Mouse (Mus musculus): ENCODE results near the gene Grik1. TPM values are rescaled to one million over a fixed set of nuclear protein-coding genes. Genes with fewer than 3 reads are reported as not detected.

Gene Grik1
- polyA plus RNA-seq, 1 experiment from 2014 or later = 0.59 TPM

- H3K9ac ChIP-seq = no peak overlapping the region
- WGBS = 73% methylated on average over 10 of the region's 10 CpGs
- no peaks in the 10 kb centered on the region for H3K27me3 ChIP-seq (replicated peaks)
- no peaks in the 10 kb centered on the region for H3K9me3 ChIP-seq (replicated peaks)
- H3K4me2 ChIP-seq = no peak overlapping the region
- H3K36me3 ChIP-seq = no peaks in the 10 kb centered on the region
- ATAC-seq (ENCODE audit: insufficient number of reproducible peaks, low FRiP score) = no peak
- H3K27ac ChIP-seq (ENCODE audit: poor library complexity, severe bottlenecking) = no peak overlapping the region
- no peak overlapping the region for H3K4me3 ChIP-seq
- H3K4me1 ChIP-seq (replicated peaks) = no peaks in the 10 kb centered on the region
Measured at GRCm38 (mm10) chr16:88048121-88048520, 241.9 kb downstream of the Grik1 start.

DNA sequence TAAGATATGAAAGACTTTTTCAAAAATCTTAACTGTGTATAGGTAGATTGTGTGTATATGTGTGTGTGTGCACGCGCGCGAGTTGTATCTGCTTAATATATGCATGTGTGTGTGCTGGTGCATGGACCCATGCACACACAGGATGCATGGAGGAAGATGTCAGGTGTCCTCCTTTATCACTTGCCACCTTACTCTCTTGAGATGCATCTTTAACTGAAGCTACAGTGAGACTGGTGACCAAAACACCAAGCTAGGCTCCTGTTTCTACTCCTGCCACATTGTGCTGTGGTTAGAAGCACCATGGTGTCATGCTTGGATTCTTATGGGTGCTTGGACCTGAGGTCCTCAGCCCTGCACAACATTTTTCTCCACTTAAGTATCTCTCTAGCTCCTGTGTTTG lies 245.7 kb downstream of the Grik1 start:
- no peak overlapping the region for H3K9ac ChIP-seq
- ATAC-seq (ENCODE audit: insufficient number of reproducible peaks, low FRiP score) = no peak
- no peaks in the 10 kb centered on the region for H3K9me3 ChIP-seq (replicated peaks)
- no peaks in the 10 kb centered on the region for H3K27me3 ChIP-seq (replicated peaks)
- H3K27ac ChIP-seq (ENCODE audit: poor library complexity, severe bottlenecking) = no peak overlapping the region
- no peak overlapping the region for H3K4me2 ChIP-seq
- H3K36me3 ChIP-seq = no peaks in the 10 kb centered on the region
- no peak overlapping the region for H3K4me3 ChIP-seq
- WGBS = 90% methylated on average over 4 of the region's 4 CpGs
- no peaks in the 10 kb centered on the region for H3K4me1 ChIP-seq (replicated peaks)

DNA sequence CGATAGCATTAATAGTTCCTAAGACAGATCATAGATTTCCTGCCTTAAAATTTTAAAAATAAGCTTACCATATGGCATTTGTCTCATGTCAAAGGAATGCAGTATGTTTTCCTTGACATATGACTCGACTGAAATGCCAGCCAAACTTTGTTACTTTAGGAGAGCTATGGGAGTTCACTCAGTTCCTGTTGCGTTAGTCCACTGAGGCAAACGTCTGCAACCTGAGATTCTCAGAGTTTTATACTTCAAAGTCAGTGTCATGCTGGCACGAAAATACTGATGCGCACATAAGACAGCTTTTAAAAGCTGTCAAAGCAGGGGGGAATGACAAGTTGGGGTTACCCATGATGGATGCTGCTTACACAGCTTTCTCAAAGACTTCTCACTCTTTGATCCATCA lies 247.6 kb downstream of the Grik1 start:
- no peak for ATAC-seq (ENCODE audit: insufficient number of reproducible peaks, low FRiP score)

DNA sequence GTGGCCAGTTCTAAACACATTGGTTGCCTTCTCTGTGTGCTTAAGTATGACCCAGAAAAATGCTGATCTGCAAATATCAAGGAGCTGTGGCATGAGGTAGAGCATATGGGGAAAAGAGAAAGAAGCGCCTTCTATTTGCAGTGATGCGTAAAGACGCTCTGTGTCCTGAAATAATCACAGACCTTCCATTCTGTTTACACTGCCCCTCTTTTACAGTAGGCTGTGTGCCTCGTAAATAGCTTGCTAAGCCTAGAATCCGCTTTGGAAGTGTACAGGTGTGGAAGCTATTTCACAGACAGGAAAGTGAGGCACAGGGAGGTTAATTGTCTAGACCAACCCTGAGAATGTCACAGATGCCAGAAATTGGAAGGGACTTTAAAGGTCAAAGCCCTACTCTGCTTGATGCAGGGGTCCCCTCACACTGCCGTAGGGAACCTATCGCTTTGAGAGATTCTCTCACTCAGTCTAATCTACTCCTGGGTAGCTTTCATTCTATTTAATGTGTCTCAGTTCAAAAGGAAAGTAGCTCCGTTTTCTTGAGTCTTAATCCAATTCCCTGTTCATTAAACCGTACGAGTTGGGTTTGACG lies 251.5 kb downstream of the Grik1 start:
- Histone ChIP-seq H3K4me3 (no peak overlapping the region), H3K9ac (no peak overlapping the region), H3K36me3 (no peaks in the 10 kb centered on the region), H3K9me3 (replicated peaks) (no peaks in the 10 kb centered on the region), H3K4me2 (no peak overlapping the region), H3K27me3 (replicated peaks) (no peaks in the 10 kb centered on the region), H3K27ac (ENCODE audit: poor library complexity, severe bottlenecking) (no peak overlapping the region), H3K4me1 (replicated peaks) (no peaks in the 10 kb centered on the region)
- no peak for ATAC-seq (ENCODE audit: insufficient number of reproducible peaks, low FRiP score)
- 80% methylated on average over 11 of the region's 11 CpGs for WGBS

More for the DNA sequence above, 247.6 kb downstream of the Grik1 start:
- H3K9me3 ChIP-seq (replicated peaks) = no peaks in the 10 kb centered on the region
- WGBS = 48% methylated on average over 6 of the region's 6 CpGs
- H3K27ac ChIP-seq (ENCODE audit: poor library complexity, severe bottlenecking) = no peak overlapping the region
- no peak overlapping the region for H3K4me2 ChIP-seq
- no peaks in the 10 kb centered on the region for H3K36me3 ChIP-seq
- H3K4me1 ChIP-seq (replicated peaks) = no peaks in the 10 kb centered on the region
- no peak overlapping the region for H3K9ac ChIP-seq
- no peaks in the 10 kb centered on the region for H3K27me3 ChIP-seq (replicated peaks)
- no peak overlapping the region for H3K4me3 ChIP-seq

- H3K36me3 ChIP-seq = no peaks in the 10 kb centered on the region
- no peak overlapping the region for H3K4me2 ChIP-seq
- H3K27me3 ChIP-seq (replicated peaks) = no peaks in the 10 kb centered on the region; the same call in 1 of the 2 replicates
- no peak for ATAC-seq (ENCODE audit: insufficient number of reproducible peaks, low FRiP score)
- no peak overlapping the region for H3K9ac ChIP-seq
- no peaks in the 10 kb centered on the region for H3K4me1 ChIP-seq (replicated peaks)
- no peaks in the 10 kb centered on the region for H3K9me3 ChIP-seq (replicated peaks)
- no peak overlapping the region for H3K27ac ChIP-seq (ENCODE audit: poor library complexity, severe bottlenecking)
- no peak overlapping the region for H3K4me3 ChIP-seq
- 56% methylated on average over 2 of the region's 2 CpGs for WGBS
Measured at GRCm38 (mm10) chr16:87988805-87989204, 301.3 kb downstream of the Grik1 start.

- no peak overlapping the region for H3K4me3 ChIP-seq
- no peak overlapping the region for H3K4me2 ChIP-seq
- H3K9me3 ChIP-seq (replicated peaks) = no peaks in the 10 kb centered on the region
- H3K27ac ChIP-seq (ENCODE audit: poor library complexity, severe bottlenecking) = no peak overlapping the region
- H3K9ac ChIP-seq = no peak overlapping the region
- ATAC-seq (ENCODE audit: insufficient number of reproducible peaks, low FRiP score) = no peak
- no peaks in the 10 kb centered on the region for H3K27me3 ChIP-seq (replicated peaks)
- no peaks in the 10 kb centered on the region for H3K4me1 ChIP-seq (replicated peaks)
- no peaks in the 10 kb centered on the region for H3K36me3 ChIP-seq
Measured at GRCm38 (mm10) chr16:87984201-87984870, 305.7 kb downstream of the Grik1 start.

DNA sequence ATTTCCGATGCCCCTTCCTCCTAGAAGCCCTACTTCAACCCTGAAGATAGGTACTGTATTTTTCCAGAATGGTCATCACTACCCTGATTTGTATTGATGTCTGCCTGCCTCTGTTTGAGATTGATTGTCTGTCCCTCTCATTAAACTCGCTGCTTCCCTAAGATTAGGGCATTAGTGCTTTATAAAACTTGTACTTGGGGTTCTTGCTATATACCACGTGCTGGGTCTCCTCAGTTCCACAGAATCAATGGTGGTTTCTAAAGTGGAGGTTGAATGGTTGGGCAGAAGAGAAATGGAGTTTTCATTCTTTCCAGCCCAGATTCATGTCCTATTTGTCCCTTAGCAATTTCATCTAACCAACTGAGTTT lies 316.0 kb downstream of the Grik1 start:
- WGBS = 66% methylated on average over 3 of the region's 3 CpGs
- no peak overlapping the region for H3K27ac ChIP-seq (ENCODE audit: poor library complexity, severe bottlenecking)
- ATAC-seq (ENCODE audit: insufficient number of reproducible peaks, low FRiP score) = no peak
- H3K36me3 ChIP-seq = no peaks in the 10 kb centered on the region
- no peaks in the 10 kb centered on the region for H3K4me1 ChIP-seq (replicated peaks)
- H3K9ac ChIP-seq = no peak overlapping the region
- no peak overlapping the region for H3K4me3 ChIP-seq
- H3K4me2 ChIP-seq = no peak overlapping the region
- H3K27me3 ChIP-seq (replicated peaks) = no peaks in the 10 kb centered on the region
- no peaks in the 10 kb centered on the region for H3K9me3 ChIP-seq (replicated peaks)

GRCm38 (mm10) chr16:87973394-87974075 lies 316.5 kb downstream of the Grik1 start:
- Histone ChIP-seq H3K9ac (no peak overlapping the region), H3K9me3 (replicated peaks) (no peaks in the 10 kb centered on the region), H3K4me2 (no peak overlapping the region), H3K4me1 (replicated peaks) (no peaks in the 10 kb centered on the region), H3K27ac (ENCODE audit: poor library complexity, severe bottlenecking) (no peak overlapping the region), H3K36me3 (no peaks in the 10 kb centered on the region), H3K27me3 (replicated peaks) (no peaks in the 10 kb centered on the region), H3K4me3 (no peak overlapping the region)
- no peak for ATAC-seq (ENCODE audit: insufficient number of reproducible peaks, low FRiP score)
- WGBS = 65% methylated on average over 2 of the region's 2 CpGs

DNA sequence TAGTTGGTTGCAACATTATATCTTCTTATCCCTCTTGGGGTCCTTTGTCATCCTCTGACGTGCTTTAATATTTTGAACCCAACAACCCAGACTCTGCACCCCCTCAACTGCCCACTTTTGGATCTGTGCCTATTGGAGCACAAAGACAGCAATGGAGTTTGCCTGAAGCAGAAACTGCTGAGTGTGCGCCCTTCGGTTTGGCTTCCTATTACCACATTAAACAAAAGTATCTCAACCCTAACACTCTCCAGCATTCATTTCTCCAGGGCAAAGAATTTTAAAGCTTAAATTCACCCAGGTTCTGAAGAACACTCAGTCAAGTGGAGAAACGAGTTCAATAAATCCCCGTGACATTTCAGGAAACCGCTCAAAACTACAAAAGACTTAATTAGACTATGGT lies 318.2 kb downstream of the Grik1 start:
- H3K4me2 ChIP-seq = no peak overlapping the region
- no peaks in the 10 kb centered on the region for H3K4me1 ChIP-seq (replicated peaks)
- no peak overlapping the region for H3K9ac ChIP-seq
- H3K4me3 ChIP-seq = no peak overlapping the region
- H3K9me3 ChIP-seq (replicated peaks) = no peaks in the 10 kb centered on the region
- H3K36me3 ChIP-seq = no peaks in the 10 kb centered on the region
- H3K27ac ChIP-seq (ENCODE audit: poor library complexity, severe bottlenecking) = no peak overlapping the region
- H3K27me3 ChIP-seq (replicated peaks) = no peaks in the 10 kb centered on the region
- ATAC-seq (ENCODE audit: insufficient number of reproducible peaks, low FRiP score) = no peak
- 83% methylated on average over 6 of the region's 6 CpGs for WGBS

DNA sequence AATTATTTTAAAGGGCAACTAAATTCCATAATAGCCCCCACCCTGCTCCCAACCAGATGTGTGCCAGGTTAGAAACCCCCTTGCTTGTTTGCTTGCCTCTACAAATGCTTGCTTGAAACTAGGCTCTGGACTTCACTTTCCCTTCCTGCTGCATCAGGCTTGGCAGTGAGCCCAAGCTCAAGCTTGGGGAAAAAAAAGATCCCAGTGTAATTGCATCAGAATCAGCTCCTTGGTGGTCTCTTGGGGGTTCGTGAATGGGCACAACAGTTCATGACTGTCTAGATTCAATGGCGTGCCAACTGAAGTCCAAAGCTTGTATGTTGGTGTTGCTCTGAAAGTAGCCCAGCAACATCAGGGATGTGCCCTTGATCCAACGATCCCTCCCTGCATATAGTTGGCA lies 320.1 kb downstream of the Grik1 start:
- whole genome bisulfite sequencing = 77% methylated on average over 3 of the region's 3 CpGs
- Histone ChIP-seq H3K27me3 (replicated peaks) (no peaks in the 10 kb centered on the region), H3K4me3 (no peak overlapping the region), H3K9me3 (replicated peaks) (no peaks in the 10 kb centered on the region), H3K9ac (no peak overlapping the region), H3K36me3 (no peaks in the 10 kb centered on the region), H3K4me1 (replicated peaks) (no peaks in the 10 kb centered on the region), H3K27ac (ENCODE audit: poor library complexity, severe bottlenecking) (no peak overlapping the region), H3K4me2 (no peak overlapping the region)
- ATAC-seq (ENCODE audit: insufficient number of reproducible peaks, low FRiP score) = no peak

- Histone ChIP-seq H3K4me1 (replicated peaks) (no peaks in the 10 kb centered on the region), H3K4me2 (no peak overlapping the region), H3K36me3 (no peaks in the 10 kb centered on the region), H3K9me3 (replicated peaks) (no peaks in the 10 kb centered on the region), H3K9ac (no peak overlapping the region), H3K27ac (ENCODE audit: poor library complexity, severe bottlenecking) (no peak overlapping the region), H3K4me3 (no peak overlapping the region), H3K27me3 (replicated peaks) (no peaks in the 10 kb centered on the region)
- 78% methylated on average over 6 of the region's 6 CpGs for WGBS
- no peak for ATAC-seq (ENCODE audit: insufficient number of reproducible peaks, low FRiP score)
Measured at GRCm38 (mm10) chr16:87961419-87961818, 328.6 kb downstream of the Grik1 start.

Measured in heart, embryonic 12.5 days (tissue).